Mouse (Mus musculus): ENCODE results near the gene Taldo1.

Taldo1 gene

DNA sequence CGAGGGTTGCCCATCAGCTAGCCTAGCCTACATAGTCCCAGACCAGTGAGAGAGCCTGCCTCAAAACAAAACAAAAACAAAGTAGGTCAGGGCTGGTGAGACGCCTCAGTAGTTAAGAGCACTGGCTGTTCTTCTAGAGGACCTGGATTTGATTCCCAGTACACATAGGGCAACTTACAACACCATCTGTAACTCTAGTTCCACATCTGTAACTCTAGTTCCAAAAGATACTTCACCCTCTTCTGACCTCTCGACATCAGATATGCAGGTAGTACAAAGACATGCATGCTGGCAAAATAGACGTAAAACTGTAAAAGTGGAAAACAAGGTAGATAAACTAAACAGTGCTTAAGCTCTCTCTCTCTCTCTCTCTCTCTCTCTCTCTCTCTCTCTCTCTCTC, 31.8 kb downstream of the Taldo1 start:
- no peak for DNase-seq (ENCODE audit: low spot score)

DNA sequence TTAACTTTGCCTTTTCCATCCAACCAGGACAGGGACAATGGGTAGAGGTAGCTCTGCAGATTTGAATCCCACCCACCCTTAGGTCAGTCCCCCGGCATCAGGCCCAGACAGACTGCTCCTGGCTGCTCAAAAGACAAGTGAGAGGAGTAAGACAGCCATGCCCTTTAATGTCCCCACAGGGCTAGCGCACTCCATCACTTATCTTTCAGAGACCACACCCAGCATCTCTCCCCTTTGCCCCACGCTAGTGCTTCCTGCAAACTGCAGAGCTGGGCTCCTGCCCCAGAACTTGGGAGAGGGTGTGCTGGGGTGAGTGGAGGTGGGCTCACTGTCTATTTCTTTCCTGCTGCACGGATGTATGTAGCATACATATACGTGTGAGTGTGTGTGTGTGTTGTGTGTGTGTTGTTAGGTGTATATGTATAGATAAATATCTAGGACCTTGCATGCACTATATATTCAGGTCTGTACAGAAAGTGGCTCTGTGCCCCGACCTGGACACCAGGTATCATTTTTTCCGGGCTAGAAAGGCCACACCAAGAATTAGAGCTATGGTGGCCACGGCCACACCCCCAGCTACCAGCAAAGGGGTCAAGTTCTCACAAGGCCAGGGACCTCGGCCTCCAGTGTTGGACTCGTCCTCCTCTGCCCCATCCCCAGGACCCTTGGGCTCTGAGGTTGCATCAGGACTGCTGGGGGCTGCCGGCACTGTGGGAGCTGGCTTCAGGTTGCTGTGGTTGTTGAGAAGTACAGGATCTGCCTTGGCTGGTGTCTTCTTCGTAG, 35.1 kb downstream of the Taldo1 start:
- DNase-seq (ENCODE audit: low spot score): no peak

DNA sequence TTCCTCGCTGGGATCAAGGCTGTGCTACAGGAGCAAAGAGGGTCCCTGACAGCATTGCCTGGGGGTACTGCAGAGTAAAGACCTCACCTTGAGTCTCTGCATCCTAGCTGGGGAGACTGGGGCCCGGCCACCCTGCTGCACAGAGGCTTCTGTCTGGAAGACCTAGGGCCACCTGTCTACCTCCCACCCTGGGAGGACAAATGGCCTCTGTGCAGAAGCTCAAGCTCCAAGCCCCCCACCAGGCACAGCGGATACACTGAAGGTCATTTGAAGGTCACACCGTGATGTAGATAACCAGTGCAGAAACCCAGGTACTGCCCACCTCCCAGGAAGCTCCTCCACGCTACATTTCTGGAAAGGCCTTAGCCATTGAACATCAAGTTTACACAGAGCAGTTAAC, 36.7 kb downstream of the Taldo1 start:
- no peak for DNase-seq (ENCODE audit: low spot score)

DNA sequence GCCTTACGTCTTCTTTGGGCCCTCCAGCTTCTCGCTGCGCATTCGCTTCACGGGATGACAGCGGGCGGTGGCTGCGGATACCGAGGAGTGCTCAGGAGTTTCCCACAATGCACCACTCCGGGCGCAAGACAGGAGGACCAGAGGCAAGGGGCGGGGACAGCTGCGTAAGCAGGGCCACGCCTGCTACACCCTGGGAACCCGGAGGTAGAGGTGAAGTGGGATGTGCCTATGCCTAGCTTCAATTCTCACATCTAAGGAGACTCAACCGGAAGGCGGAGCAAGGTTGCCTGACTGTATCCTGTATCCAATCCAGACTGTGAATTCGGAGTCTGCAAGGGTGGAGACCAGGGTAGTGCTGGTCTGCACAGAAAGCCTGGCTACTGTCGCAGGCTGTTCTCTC, 37.3 kb downstream of the Taldo1 start, which contains the start of gene Cend1:
Cend1 (minus strand) TSS at position 182 of the 400 bp plus-strand sequence.
- peak; percentile 52 for DNase-seq (ENCODE audit: low spot score)

DNA sequence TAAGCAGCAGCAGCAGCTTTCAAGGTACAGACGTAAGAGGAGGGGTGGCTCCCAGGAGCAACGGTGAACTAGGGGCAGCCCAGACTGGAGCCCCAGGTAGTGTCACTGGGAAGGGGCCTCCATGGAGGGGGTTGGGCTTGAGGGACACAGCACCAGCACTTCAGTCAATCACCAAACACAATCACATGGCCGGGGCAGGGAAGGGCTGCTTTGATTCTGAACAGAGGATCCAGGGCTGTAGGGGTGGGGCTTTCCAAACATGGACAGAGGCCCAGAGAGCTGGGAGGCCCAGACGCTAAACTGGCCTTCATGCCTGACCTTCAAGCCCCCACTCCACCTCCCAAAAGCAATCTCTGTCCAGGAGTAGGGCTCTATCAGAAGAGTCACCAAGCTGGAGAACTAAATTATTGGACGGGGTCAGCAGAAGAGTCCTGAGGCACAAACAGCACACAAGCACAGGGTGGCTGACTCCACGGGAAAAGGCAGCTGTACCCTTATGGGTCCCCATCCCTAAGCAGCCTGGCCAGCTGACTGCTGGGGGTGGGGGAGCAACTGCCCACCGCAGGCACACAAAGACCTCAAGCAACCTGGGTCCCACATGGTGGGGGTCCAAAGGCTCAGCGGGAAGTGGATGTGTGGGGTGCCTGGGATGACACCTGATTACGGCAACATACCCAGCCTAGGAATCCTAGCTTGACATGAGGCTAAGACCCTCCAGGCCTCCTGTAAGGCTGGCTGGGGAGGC, 38.0 kb downstream of the Taldo1 start:
- DNase-seq (ENCODE audit: low spot score): peak; percentile 63

DNA sequence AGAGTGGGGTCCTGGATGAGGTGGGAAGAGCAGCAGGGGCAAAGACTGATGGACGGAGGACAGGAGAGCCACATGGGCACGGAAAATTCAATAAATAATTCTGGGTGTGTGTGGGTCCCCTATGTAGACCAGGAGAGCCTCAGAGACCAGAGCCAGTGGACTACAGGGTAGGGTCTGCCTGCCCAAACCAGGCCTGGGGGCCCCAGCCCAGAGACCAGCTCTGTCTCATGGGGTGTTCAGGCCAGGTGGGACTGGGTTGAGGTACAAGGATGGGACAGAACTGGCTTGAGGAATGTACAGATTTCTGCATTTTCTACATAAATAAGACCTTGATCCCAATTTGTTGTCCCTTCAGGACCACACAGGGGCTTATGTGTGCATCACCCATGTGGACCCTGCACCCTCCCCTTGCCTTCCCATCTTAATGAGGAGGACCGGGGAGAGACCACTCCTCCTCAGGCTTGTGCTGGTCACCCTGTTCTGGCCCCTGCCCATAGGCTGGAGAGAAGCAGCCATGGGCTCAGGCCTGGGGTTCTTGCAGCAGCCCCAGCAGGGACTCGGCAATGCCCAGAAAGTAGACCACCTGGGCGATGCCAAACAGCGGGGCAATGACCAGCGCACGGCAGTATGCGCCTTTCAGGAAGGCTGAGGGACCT, 38.7 kb downstream of the Taldo1 start:
- DNase-seq (ENCODE audit: low spot score): no peak

DNA sequence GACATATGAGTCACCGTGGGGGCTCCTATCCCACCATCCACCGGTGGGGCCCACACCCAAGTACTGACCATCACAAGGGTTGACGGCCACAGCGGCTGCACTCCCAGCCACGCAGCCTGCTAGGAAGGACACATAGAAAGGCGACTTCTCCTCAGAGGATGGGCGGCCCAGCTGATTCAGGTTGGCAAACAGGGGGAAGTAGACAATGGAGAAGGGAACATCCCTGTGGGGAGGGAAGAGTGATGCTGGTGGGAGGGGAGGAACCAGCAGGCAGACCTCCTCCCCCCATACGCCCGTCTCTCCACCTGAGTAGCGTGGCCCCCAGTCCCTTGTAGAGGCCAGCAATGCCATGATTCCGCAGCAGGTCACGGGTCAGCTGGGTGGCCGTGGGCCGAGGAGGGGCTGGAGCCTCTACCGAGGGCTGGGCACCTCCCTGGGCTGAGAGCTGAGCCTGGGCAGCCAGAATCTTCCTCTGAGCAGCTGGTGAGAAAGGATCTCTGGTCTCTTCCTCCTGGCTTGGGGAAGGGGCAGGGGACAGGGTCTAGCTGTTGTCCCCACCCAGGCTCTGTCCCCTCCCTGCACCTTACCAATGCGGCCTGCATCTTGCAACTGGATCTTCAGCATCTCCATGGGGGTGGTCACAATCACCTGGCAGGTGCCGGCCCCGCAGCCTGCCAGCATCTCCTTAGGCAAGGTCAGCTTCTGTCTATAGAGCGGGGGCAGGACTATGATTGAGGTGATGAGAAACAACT, 39.6 kb downstream of the Taldo1 start:
- no peak for DNase-seq (ENCODE audit: low spot score)

DNA sequence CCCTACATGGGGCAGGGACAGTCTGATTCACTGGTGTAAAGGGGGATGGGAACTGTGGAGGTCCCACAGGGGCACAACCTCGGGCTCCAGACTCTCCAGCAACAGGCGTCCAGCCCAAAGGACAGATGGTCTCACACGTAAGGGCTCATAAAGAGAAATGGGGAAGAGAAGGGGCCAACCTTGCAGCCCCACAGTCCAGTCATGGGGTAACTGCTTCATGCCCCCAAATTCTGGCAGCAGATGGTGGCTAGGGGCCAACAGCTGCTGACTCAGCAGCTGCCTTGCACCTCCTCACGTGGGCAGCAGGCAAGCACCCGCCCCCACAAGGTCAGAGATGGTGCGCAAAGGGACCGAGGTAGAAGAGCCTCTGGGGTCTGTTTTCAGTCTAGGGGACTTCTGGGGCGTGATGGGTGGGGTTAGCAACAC, 40.2 kb downstream of the Taldo1 start:
- peak; percentile 69 for DNase-seq (ENCODE audit: low spot score)

DNA sequence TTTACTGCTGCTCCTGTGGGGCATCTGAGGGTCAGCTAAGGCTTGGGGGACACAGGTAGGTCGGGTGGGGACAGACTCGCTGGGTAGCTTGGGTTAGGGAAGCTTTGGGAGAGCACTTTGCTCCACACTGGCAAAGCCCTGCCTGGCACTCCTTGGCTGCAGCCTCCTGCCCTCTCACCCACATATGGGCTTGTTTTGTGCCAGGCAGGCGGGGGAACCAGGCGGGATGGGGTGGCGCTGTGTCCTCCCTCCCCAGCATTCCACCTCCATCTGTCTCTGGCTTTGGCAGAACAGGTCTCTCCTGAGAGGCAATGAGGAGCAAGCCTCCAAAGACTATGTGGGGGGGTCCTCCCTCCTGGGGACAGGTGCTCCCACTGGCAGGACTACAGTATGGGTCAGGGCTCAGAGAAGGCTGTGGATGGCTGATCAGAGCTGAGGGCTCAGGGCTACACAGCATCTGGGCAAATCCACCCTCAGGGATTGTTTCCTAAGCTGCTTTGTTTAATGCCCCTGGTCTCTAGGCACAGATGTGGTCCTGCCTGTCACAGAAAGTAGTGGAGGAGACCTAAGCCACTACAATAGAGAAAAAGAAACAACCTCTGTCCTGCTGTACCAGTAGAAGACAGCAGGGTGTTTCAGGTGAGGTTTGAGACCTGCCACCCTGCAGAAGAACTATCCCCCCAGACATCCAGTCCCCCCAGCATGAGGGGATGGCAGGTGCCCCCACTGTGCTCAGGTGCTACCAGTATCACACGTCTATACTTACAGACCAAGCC, 40.9 kb downstream of the Taldo1 start:
- DNase-seq (ENCODE audit: low spot score): peak; percentile 79

DNA sequence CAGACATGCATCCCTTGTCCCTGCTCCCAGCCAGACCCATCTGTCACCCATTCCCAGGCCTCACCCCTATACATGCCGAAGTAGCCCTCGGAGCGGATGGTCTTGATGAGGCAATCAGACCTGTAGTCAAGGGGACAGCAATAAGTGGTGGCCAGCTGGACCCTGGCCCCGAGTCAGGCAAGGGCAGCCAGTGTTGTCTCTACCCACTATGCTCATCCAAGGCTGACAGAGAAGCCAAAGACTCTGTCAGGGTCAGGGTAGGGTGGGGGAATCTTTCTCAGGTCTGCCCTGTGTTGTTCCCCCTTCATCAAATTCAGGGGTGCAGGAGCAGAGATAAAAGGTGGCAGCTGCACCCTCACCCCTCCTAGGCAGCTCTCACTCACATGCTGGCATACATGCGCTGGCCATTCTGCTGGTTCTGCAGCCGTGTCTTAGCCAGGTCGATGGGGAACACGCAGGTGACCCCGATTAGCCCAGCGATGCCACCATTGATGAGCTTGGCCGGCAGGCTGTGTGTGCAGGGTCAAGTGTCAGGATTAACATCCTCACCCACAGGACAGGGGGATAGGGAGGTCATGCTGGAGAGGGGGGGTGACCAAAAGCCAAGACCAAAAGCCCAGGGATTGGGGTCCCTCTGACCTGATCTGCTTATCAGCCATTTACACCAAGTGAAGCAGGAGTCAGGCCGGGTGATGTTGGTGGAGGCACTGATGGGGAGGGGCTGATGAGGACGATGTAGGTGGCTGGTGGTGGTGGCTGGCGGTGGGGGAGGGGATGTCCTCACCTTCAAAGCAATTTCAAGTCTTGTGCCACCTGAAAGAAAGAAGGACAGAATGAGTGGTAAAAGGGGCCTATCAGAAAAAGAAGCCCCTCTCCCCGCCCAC, 41.8 kb downstream of the Taldo1 start:
- DNase-seq (ENCODE audit: low spot score): no peak

DNA sequence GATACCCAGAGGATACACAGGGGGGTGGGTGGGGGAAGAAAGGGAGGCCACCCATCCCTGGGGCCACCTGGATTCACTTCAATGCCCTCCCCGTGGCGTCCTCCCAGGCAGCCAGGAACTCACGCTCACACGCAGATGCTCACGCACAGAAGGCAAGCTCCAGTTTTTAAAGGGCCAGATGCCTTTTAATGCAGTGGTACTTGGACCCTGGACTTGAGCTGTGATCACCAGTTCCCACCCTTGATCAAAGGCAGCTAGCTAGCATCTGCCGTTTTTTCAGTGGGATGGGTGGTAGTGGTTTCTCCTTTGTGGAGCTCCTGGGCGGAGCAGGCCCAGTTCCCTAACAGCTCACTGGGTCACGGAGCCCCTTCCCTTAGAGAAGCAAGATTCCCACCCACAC, 42.5 kb downstream of the Taldo1 start:
- peak; percentile 51 for DNase-seq (ENCODE audit: low spot score)

DNA sequence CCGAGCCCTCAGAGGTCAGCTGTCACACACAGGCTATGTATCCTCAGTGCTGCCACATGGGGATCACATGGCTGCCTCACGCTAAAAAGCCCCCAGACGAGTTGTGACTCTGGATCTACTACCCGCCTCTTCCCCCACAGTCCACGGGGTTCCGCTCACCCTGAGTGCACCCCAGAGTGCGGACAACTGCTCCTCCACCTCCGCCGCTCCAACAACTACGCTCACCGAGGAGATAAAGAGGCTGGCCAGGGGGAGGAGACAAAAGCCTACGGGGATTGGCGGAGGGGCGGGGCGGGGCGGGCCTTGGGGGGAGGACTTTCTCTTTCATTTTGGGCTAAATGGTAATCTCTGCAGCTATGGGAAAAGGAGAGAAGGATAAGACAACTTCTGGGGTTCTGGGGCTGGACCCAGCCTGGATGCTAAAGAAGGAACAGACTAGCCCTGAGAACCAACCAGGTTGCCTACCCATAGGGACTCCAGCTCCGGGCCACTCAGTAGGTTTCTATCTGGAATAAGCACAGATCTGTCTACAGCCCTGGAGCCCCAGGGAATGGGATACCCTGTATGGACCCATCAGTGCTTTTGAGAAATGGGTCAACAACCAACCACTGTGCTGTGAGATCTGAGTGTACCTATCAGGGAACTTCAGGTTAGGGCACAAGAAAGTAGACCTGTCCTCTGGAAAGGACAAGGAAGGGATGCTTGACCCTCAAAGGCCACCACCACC, 43.3 kb downstream of the Taldo1 start:
- DNase-seq (ENCODE audit: low spot score): peak; percentile 62

DNA sequence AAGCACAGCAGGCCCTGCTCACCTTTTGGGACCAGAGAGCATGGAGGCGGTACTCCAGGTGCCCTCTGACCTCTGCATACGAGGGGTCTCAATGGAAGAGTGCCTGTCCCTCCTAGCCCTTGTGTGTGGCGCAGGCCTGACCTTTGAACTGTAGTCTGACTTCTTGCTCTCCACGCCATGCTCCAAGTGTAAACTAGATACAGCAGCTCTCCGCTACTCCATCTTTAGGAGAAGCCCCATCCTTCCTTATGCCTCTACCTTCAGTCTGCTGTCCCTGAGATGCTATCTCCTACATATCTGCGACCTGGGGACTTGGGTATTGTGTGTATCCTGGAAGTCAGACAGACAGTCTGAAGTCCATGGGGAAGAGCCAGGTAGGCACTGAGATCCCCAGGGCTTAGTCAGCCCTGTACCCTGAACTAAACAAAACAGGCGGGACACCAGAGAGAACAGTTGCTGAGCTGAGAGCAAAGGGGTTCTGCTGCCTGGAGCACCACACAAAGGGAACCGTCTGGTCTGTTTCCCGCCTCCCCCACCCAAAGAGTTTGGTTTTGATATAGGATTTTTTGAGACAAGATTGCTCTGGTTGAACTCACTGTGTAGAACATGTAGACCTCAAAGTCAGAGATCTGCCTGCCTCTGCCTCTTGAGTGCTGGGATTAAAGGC, 44.0 kb downstream of the Taldo1 start:
- no peak for DNase-seq (ENCODE audit: low spot score)

DNA sequence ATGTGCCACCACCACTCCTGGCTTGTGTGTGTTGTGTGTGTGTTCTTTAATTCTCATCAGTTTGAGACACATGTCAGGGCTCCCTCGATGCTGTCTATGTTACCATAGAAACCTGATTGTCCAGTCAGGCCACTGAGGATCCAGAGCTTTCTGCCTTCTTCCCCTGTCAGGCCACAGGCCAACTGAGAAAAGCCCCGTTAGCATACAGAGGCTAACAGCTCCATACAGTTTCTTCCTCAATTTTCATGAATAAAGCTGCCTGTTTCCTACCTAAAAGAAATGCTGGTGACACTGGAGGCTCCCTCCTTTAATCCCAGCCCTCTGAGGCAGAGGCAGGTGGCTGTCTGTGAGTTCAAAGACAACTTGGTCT, 44.5 kb downstream of the Taldo1 start:
- no peak for DNase-seq (ENCODE audit: low spot score)

DNA sequence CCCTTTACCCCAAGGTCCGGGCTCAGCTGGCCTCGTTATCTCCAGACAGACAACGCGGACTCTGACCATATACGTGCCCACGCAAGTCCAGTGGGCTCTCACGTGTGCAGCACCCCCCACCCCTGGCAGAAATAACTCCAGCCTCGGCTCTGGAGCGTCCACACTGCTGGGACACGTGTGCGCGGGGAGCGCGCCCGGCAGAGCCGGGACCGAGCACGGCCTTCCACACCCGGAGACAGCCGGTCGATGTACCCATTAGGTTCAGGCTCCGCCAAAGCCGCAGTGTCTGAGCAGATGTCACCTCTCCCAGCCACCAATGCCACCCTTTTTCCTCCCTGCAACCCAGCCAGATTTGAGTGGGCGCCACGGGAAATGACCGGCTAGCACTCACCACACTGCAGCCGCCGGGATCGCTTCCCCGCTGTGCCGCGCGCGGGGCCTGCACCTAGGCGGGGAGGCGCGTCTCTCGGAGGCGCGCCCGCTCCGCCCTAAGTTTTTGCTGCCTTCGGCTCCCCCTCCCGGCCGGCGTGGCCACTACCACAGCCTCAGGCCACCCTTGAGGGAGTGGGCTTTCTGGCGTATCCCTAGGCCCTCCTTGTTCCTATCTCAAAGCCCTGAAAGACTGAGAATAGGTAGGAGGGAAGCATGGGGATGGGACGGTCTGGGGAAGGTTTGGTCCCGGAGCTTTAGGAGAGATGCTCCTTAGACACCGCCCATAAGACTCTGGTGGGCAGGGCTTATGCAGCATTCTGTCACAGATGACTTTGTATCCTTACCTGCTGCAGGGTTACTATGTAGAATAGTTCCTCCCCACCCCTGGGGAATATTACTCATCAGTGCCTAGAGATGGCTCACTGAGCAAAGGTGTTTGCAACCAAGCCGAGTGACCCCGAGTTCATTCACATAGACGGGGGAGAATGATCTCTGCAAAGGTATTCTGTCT, 45.5 kb downstream of the Taldo1 start, which contains the start of gene Slc25a22:
Slc25a22 (minus strand) TSS at position 715 of the 943 bp plus-strand sequence.
- DNase-seq (ENCODE audit: low spot score): peak; percentile 84

DNA sequence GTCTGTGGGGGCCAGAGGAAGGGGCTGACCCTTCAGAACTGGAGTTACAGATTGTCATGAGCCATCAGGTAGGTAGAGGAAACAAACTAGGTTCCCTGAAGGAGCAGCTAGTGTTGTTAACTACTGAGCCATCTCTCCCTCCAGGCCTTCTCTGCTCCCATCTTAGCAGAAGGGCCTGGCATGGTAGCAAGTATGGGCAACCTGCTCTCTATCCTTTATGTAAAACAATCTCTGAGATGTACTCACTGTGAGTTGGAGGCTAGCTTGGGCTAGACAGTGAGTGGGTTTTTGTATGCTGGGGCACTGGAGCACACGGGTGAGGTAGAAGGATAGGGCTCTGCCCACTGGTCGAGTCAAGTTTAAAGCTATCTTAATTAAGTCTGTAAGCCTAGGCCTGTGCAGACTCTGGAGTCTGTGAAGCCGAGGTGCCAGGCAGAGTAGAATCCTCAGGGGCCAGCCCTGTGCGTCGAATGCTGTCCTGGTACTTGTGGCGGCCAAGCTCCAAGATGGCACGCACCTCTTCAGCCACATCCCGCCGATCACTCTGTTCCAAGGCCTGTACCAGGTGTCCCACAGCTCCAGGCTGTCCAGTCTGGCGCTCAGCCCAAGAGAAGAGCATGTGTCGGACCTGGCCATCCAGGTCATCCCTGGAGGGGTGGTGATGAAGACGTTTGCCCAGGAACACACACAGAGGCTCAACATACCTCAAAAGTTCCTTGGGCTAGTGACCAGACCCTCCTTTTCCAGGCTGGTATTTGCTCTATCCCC, 46.4 kb downstream of the Taldo1 start:
- DNase-seq (ENCODE audit: low spot score): no peak

DNA sequence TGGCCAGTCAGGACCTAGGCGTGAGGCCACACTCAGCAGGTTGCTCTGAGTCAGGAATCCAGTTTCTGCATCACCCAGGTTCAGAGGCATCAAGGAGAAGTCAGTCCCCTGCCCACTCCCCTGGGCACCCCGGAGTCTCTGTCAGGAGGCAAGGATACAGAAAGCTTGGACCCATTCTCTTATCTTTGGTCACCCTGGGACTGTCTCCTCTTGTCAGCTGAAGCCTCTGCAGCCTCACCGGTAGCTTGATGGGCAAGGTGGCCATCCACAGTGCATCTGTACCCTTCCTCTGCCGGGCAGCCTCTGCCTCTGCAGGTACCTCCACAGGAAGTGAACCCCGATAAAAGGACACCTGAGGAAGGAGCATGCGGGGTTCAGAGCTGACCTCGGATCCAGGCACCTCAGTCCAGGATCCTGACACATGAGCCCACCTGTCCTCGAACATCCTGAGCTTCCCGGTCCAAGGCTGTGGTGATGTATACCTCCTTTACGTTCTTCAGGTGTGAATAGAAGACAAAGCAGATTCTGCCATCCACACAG, 47.2 kb downstream of the Taldo1 start:
- DNase-seq (ENCODE audit: low spot score): no peak
